Mouse (Mus musculus) stomach, postnatal 0 days (tissue): ENCODE measurements around the gene Pqlc3. TPM values are rescaled to one million over a fixed set of nuclear protein-coding genes. Genes with fewer than 3 reads are reported as not detected.

Experiments used
- ATAC-seq: fragments of 200-750 bp; cut with Nextera tagmentation; 2 replicates; pipeline ENCODE4 v1.8.0; 2017; ENCODE audit not compliant: low FRiP score, low TSS enrichment
- DNase-seq: peaks from one replicate; pipeline ENCODE4 v3.0.0-alpha.2; 2016; ENCODE audit warnings: low spot score
- H3K27ac ChIP-seq: fragments of 300-500 bp; sonication (generic); replicated peaks from 2 replicates; pipeline ENCODE4 v1.5.1; 2014; ENCODE audit warnings: mild to moderate bottlenecking, control low read depth
- H3K27me3 ChIP-seq: fragments of 300-500 bp; sonication (generic); 2 replicates; pipeline ENCODE4 v1.6.1; 2014; ENCODE audit warnings: low read length; ENCODE audit not compliant: control insufficient read depth, insufficient read depth
- H3K36me3 ChIP-seq: fragments of 300-500 bp; sonication (generic); 2 replicates; pipeline ENCODE4 v1.6.1; 2014; ENCODE audit warnings: low read length, mixed read lengths; ENCODE audit not compliant: control insufficient read depth, insufficient read depth
- H3K4me1 ChIP-seq: fragments of 300-500 bp; sonication (generic); replicated peaks from 2 replicates; pipeline ENCODE4 v1.6.1; 2014; ENCODE audit warnings: antibody characterized with exemption; ENCODE audit not compliant: control insufficient read depth, insufficient read depth
- H3K4me2 ChIP-seq: fragments of 300-500 bp; sonication (generic); replicated peaks from 2 replicates; pipeline ENCODE4 v1.6.1; 2014; ENCODE audit warnings: low read depth, mild to moderate bottlenecking, control low read depth, moderate library complexity
- H3K4me3 ChIP-seq: fragments of 300-500 bp; sonication (generic); 2 replicates; pipeline ENCODE4 v1.5.1; 2014; ENCODE audit warnings: low read depth, low read length, control low read depth
- H3K9ac ChIP-seq: fragments of 300-500 bp; sonication (generic); 2 replicates; pipeline ENCODE4 v1.6.1; 2014; ENCODE audit warnings: mild to moderate bottlenecking, low read length, control low read depth, mixed read lengths
- H3K9me3 ChIP-seq: fragments of 300-500 bp; sonication (generic); 2 replicates; pipeline ENCODE4 v1.6.1; 2016; ENCODE audit warnings: low read length; ENCODE audit not compliant: control insufficient read depth
- CTCF ChIP-seq: IDR thresholded peaks from 2 replicates; pipeline ENCODE4 v1.5.1; 2016; ENCODE audit warnings: antibody characterized with exemption, low read depth, mild to moderate bottlenecking, moderate library complexity
- EP300 ChIP-seq: optimal IDR thresholded peaks from 2 replicates; pipeline ENCODE3; 2016; ENCODE audit warnings: antibody characterized with exemption
- WGBS: fragments of 180-500 bp; shearing (Covaris S2); extraction: QIAGEN DNeasy Blood & Tissue Kit; methylation state at CpG from one replicate; pipeline ENCODE4 v1.1.7; 2014; 5-methylcytosine and 5-hydroxymethylcytosine counted together
- polyA plus RNA-seq: library from polyadenylated mRNA; unstranded; fragments of >200 nt; fragmentation: Nextera tagmentation; extraction: Ambion mirVana; gene quantifications from 2 replicates; pipeline ENCODE4 v1.2.1, GENCODE M21; 2015

The Pqlc3 gene
- polyA plus RNA-seq, 1 experiment from 2014 or later, result 22.9 TPM

GRCm38 (mm10) chr12:16941976-16942375 is 58.2 kb downstream of the Pqlc3 start:
- 73% methylated on average over 3 of the region's 3 CpGs for WGBS
- no peaks in the 10 kb centered on the region for H3K27me3 ChIP-seq

More at GRCm38 (mm10) chr12:16941976-16942375, 58.2 kb downstream of the Pqlc3 start:
- no peak overlapping the region for H3K4me3 ChIP-seq
- no peak for ATAC-seq
- H3K9me3 ChIP-seq, result no peaks in the 10 kb centered on the region
- H3K4me1 ChIP-seq, result no peaks in the 10 kb centered on the region
- H3K36me3 ChIP-seq, result peaks cover 5% of the 10 kb centered on the region; the same call in 1 of the 2 replicates
- H3K9ac ChIP-seq, result no peak overlapping the region
- no peak for DNase-seq
- H3K4me2 ChIP-seq, result no peak overlapping the region
- H3K27ac ChIP-seq, result no peak overlapping the region
- TF ChIP-seq CTCF (no peak), EP300 (no peak)

Other genes with a start within 250 kb of the Pqlc3 start
- gene Greb1, start 199.5 kb downstream of the Pqlc3 start, polyA plus RNA-seq, result 0.16 and 0.24 TPM in 2 replicates
- gene E2f6, start 189.4 kb downstream of the Pqlc3 start, polyA plus RNA-seq, result 12.5 and 12.7 TPM in 2 replicates
- gene Rock2, start 105.5 kb downstream of the Pqlc3 start, polyA plus RNA-seq, result 12.1 and 13.3 TPM in 2 replicates
- gene 2410004P03Rik, start 11.3 kb upstream of the Pqlc3 start, polyA plus RNA-seq, result 0.29 and 0.38 TPM in 2 replicates
- 0.59 and 0.70 TPM in 2 replicates for gene Kcnf1, start 176.5 kb upstream of the Pqlc3 start, polyA plus RNA-seq